Mouse (Mus musculus): ENCODE results near the gene Vav2. TPM values are rescaled to one million over a fixed set of nuclear protein-coding genes. Genes with fewer than 3 reads are reported as not detected.

Vav2 gene
- polyA plus RNA-seq, 1 experiment, result 30.9 TPM

GRCm38 (mm10) chr2:27324690-27325089 lies 102.1 kb downstream of the Vav2 start:
- WGBS, result 46% methylated on average over 2 of the region's 2 CpGs

DNA sequence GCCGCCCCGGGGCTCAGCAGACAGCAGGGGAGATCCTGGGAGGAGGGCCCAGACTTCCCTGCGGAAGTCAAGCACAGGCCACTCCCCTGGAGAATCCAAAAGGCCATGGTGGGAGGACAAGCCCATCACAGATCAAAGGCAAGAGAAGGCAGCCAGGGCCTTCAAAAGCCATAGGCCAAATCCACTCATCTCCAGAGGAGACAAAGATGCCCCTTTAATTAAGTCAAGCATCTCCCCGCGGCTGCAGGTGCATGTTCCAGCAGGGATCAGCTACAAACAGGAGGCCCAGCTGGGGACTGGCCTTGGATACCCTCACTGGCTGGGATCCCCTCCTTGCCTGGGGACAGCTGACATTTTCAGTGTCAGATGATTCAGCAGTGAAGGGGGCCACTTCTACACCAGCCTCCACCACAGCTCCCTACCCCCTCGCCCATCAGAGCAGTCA lies 105.4 kb downstream of the Vav2 start:
- Histone ChIP-seq H3K4me3 (replicated peaks; ENCODE audit: extremely low read depth, low read depth, low read length) (no peak overlapping the region), H3K4me1 (ENCODE audit: control insufficient read depth, insufficient read depth, low read length) (peaks cover 8% of the 10 kb centered on the region)
- 60% methylated on average over 6 of the region's 6 CpGs for WGBS
- DNase-seq, result no peak
- no peak for TF ChIP-seq POLR2A (IDR thresholded peaks at IDR 0.05; ENCODE audit: borderline replicate concordance, extremely low read depth, low read depth, low read length)
- TF ChIP-seq CTCF (IDR thresholded peaks at IDR 0.05; ENCODE audit: insufficient read depth, low read length), result no peak

More at GRCm38 (mm10) chr2:27324690-27325089, 102.1 kb downstream of the Vav2 start:
- TF ChIP-seq CTCF (IDR thresholded peaks at IDR 0.05; ENCODE audit: insufficient read depth, low read length) (no peak), POLR2A (IDR thresholded peaks at IDR 0.05; ENCODE audit: borderline replicate concordance, extremely low read depth, low read depth, low read length) (no peak)
- H3K4me1 ChIP-seq (ENCODE audit: control insufficient read depth, insufficient read depth, low read length), result peaks cover 24% of the 10 kb centered on the region
- no peak overlapping the region for H3K4me3 ChIP-seq (replicated peaks; ENCODE audit: extremely low read depth, low read depth, low read length)
- no peak for DNase-seq

GRCm38 (mm10) chr2:27320820-27321219 lies 106.0 kb downstream of the Vav2 start:
- TF ChIP-seq POLR2A (IDR thresholded peaks at IDR 0.05; ENCODE audit: borderline replicate concordance, extremely low read depth, low read depth, low read length), result no peak
- TF ChIP-seq CTCF (IDR thresholded peaks at IDR 0.05; ENCODE audit: insufficient read depth, low read length), result no peak
- 79% methylated on average over 8 of the region's 8 CpGs for WGBS
- no peak for DNase-seq

GRCm38 (mm10) chr2:27318606-27319005 lies 108.2 kb downstream of the Vav2 start:
- peaks cover 3% of the 10 kb centered on the region for H3K4me1 ChIP-seq (ENCODE audit: control insufficient read depth, insufficient read depth, low read length)
- 64% methylated on average over 4 of the region's 4 CpGs for WGBS
- H3K4me3 ChIP-seq (replicated peaks; ENCODE audit: extremely low read depth, low read depth, low read length), result no peak overlapping the region
- no peak for DNase-seq
- TF ChIP-seq CTCF (IDR thresholded peaks at IDR 0.05; ENCODE audit: insufficient read depth, low read length), result no peak
- no peak for TF ChIP-seq POLR2A (IDR thresholded peaks at IDR 0.05; ENCODE audit: borderline replicate concordance, extremely low read depth, low read depth, low read length)

More at GRCm38 (mm10) chr2:27320820-27321219, 106.0 kb downstream of the Vav2 start:
- Histone ChIP-seq H3K4me1 (ENCODE audit: control insufficient read depth, insufficient read depth, low read length) (peaks cover 8% of the 10 kb centered on the region), H3K4me3 (replicated peaks; ENCODE audit: extremely low read depth, low read depth, low read length) (no peak overlapping the region)

GRCm38 (mm10) chr2:27318197-27318596 lies 108.6 kb downstream of the Vav2 start:
- no peaks in the 10 kb centered on the region for H3K4me1 ChIP-seq (ENCODE audit: control insufficient read depth, insufficient read depth, low read length)
- no peak overlapping the region for H3K4me3 ChIP-seq (replicated peaks; ENCODE audit: extremely low read depth, low read depth, low read length)
- no peak for DNase-seq
- WGBS, result 33% methylated on average over 1 of the region's 1 CpGs
- TF ChIP-seq CTCF (IDR thresholded peaks at IDR 0.05; ENCODE audit: insufficient read depth, low read length), result no peak
- no peak for TF ChIP-seq POLR2A (IDR thresholded peaks at IDR 0.05; ENCODE audit: borderline replicate concordance, extremely low read depth, low read depth, low read length)

DNA sequence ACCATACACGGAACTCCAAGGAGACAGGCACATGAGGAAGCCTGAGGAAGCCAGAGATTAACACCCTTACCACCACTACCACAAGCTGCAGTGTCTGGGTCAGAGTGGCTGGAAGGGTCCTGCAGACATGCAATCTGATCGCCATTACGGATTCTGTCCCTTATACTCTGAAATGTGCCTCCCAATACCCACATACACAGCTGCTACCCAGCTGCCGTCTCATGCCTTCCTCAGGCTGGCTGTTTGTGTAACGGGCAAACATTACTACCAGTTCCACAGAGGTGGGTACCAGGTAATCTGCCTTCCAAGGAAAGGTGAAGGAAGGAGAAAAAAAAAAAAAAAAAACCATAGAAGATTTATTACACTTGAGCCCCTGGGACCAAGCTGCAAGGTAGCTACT lies 110.7 kb downstream of the Vav2 start:
- TF ChIP-seq POLR2A (IDR thresholded peaks at IDR 0.05; ENCODE audit: borderline replicate concordance, extremely low read depth, low read depth, low read length), result no peak
- TF ChIP-seq CTCF (IDR thresholded peaks at IDR 0.05; ENCODE audit: insufficient read depth, low read length), result no peak
- no peaks in the 10 kb centered on the region for H3K4me1 ChIP-seq (ENCODE audit: control insufficient read depth, insufficient read depth, low read length)
- no peak overlapping the region for H3K4me3 ChIP-seq (replicated peaks; ENCODE audit: extremely low read depth, low read depth, low read length)
- no peak for DNase-seq
- WGBS, result 83% methylated on average over 5 of the region's 5 CpGs

GRCm38 (mm10) chr2:27314269-27314668 lies 112.6 kb downstream of the Vav2 start:
- Histone ChIP-seq H3K4me3 (replicated peaks; ENCODE audit: extremely low read depth, low read depth, low read length) (no peak overlapping the region), H3K4me1 (ENCODE audit: control insufficient read depth, insufficient read depth, low read length) (no peaks in the 10 kb centered on the region)
- WGBS, result 91% methylated on average over 5 of the region's 5 CpGs
- TF ChIP-seq POLR2A (IDR thresholded peaks at IDR 0.05; ENCODE audit: borderline replicate concordance, extremely low read depth, low read depth, low read length) (no peak), CTCF (IDR thresholded peaks at IDR 0.05; ENCODE audit: insufficient read depth, low read length) (no peak)
- no peak for DNase-seq

DNA sequence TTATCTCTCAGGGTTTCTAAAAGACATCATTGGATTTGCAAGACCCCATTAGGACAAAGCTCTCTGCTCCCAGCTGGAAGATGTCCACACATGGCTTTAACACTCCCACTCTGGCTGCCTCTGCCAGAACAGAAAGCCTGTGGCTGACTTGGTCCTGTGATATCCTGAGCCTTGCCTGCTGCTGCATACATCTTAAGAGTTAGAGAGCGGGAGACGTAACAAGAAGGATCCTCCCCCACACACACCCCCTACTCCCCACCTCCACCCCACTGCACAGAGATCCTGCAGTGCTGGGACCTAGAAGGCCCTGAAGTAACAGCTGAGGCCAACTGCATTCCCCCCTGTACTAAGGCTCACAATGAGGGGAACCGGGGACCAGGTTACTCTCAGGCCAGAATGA lies 114.3 kb downstream of the Vav2 start:
- TF ChIP-seq POLR2A (IDR thresholded peaks at IDR 0.05; ENCODE audit: borderline replicate concordance, extremely low read depth, low read depth, low read length), result no peak
- TF ChIP-seq CTCF (IDR thresholded peaks at IDR 0.05; ENCODE audit: insufficient read depth, low read length), result no peak
- no peak for DNase-seq
- WGBS, result 75% methylated on average over 3 of the region's 3 CpGs

GRCm38 (mm10) chr2:27311606-27312005 lies 115.2 kb downstream of the Vav2 start:
- Histone ChIP-seq H3K4me1 (ENCODE audit: control insufficient read depth, insufficient read depth, low read length) (peaks cover 5% of the 10 kb centered on the region; the same call in 1 of the 2 replicates), H3K4me3 (replicated peaks; ENCODE audit: extremely low read depth, low read depth, low read length) (no peak overlapping the region)
- TF ChIP-seq CTCF (IDR thresholded peaks at IDR 0.05; ENCODE audit: insufficient read depth, low read length) (no peak), POLR2A (IDR thresholded peaks at IDR 0.05; ENCODE audit: borderline replicate concordance, extremely low read depth, low read depth, low read length) (no peak)
- DNase-seq, result no peak
- 78% methylated on average over 3 of the region's 3 CpGs for WGBS

More for the DNA sequence above, 114.3 kb downstream of the Vav2 start:
- H3K4me3 ChIP-seq (replicated peaks; ENCODE audit: extremely low read depth, low read depth, low read length), result no peak overlapping the region
- H3K4me1 ChIP-seq (ENCODE audit: control insufficient read depth, insufficient read depth, low read length), result peaks cover 5% of the 10 kb centered on the region; the same call in 1 of the 2 replicates

- Histone ChIP-seq H3K4me3 (replicated peaks; ENCODE audit: extremely low read depth, low read depth, low read length) (no peak overlapping the region), H3K4me1 (ENCODE audit: control insufficient read depth, insufficient read depth, low read length) (peaks cover 5% of the 10 kb centered on the region; the same call in 1 of the 2 replicates)
- DNase-seq, result no peak
- no peak for TF ChIP-seq POLR2A (IDR thresholded peaks at IDR 0.05; ENCODE audit: borderline replicate concordance, extremely low read depth, low read depth, low read length)
- no peak for TF ChIP-seq CTCF (IDR thresholded peaks at IDR 0.05; ENCODE audit: insufficient read depth, low read length)
- WGBS, result 70% methylated on average over 5 of the region's 5 CpGs
Observed at GRCm38 (mm10) chr2:27310908-27311307, 115.9 kb downstream of the Vav2 start.
